Mouse (Mus musculus): ENCODE measurements around the gene Cntln. TPM values are rescaled to one million over a fixed set of nuclear protein-coding genes. Genes with fewer than 3 reads are reported as not detected.
A peak's percentile ranks its signal among the peaks of the same experiment; 100 is the strongest.

Cntln gene
- total RNA-seq, 2 experiments from 2014 or later: 7.9 TPM

DNA sequence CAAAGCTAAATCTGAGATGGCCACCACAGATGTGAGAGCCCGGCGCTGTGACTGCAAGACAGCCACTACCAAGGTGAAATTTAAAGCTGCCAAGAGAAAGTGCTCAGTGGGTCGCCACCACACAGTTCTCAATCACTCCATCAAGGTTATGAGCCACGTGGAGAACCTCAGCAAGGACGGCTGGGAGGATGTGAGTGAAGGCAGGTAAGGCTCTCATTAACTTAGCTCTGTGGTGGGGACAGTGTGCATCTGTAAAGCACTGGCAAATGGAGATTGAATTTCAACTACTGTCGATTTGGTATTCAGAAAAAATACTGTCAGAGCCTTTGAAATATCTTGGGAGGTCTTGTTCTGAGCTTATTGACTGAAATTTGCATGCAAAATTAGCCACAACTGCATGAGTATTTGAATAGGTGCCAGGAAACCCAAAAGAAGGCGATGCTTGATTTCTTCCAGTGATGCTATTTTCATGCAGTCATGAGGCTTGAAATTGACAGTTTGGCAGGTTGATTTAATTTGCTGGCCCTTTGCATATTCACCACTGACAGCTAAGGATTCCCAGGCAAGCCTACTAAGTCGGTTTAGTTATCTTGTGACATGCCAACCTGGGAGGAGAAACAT is 165.9 kb downstream of the Cntln start:
- DNase-seq (ENCODE audit: low spot score in 2 of 2): no peak

DNA sequence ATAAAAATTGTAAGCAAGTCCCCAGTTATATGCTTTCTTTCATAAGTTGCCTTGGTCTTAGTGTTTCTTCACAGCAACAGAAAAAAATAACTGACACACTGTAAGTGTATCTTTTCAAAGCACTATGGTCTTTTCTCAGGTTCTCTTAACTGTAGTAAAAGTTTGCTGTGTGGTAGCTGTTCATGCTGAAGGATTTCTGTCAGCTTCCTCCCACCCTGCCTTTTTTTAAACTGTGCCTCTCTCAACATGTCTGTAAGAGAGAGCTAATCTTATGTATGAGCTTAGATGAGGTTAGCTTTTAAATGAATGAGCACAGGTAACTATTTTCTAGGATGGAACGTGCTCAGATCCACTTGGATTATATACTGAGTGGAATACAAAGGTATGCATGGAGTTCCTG is 170.5 kb downstream of the Cntln start:
- DNase-seq (ENCODE audit: low spot score in 2 of 2): no peak

DNA sequence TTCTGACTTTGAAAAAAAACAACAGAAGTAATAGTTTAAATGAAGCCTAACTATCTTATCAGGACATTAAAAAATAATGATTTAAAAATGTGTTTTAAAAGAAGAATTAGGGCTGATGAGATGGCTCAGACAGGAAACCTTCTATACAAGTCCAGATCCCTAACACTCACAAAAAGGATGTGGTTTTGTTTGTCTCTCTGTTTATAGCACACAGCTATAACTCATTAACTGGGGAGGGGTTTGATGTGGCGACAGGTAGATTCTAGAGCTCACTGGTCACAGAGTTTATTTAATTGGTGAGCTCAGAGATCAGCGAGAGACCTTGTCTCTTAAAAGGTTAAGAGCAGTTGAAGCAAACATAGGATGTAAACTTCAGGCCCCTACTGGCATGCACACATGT is 175.5 kb downstream of the Cntln start:
- DNase-seq (ENCODE audit: low spot score in 2 of 2): no peak

DNA sequence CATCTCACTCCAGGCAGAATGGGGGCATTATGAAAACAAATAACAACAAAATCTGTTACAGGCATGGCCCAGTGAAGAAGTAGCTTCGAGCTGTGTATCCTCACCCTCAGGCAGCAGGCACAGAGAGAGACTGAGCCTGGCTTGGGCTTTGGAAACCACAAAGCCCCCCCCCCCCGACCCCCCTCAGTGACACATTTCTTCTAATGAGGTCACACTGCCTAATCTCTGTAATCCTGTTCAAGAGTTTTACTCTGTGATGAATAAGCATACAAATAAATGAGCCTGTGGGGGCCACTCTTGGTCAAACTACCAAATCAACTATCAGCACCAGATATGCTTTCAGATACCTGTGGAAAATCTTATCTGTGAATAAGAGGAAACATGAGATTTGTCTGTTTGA is 177.6 kb downstream of the Cntln start:
- DNase-seq (ENCODE audit: low spot score in 2 of 2): no peak

DNA sequence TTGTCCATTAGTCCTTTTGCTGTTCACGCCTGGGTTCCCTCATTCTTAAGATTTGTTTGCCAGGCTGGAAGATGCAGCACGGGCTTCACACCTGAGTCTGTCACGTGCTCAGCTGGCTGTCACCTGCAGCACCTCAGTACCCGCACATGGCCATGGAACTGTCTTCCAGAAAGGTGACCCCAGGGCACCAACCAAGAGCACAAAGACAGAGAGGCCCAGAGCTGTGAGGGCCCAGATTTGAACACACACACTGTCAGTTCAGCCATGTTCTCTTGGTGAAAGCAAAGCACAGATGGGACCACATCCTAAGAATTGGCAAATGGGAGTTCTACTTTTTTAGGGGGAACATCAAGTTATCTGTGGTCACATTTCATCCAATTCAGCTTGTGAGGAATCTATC is 211.9 kb downstream of the Cntln start:
- no peak for DNase-seq (ENCODE audit: low spot score in 2 of 2)

DNA sequence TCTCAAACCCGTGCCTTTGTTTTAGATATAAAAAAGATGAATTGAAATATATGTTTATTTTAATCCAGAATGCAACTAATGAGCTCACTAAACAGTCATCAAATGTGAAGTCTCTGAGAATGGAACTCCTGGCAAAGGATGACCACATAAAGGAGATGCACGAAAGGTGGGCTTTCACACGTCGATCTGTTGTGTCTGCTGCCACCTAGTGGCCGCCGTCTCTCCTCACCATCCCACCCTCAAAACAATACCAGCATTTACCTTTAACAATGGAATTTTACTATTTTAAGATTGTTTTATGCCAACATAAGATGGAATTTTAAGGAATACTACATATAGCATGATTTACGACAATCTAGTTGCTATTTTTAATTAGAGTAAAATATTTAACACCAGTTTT is 212.6 kb downstream of the Cntln start:
- peak; percentile 19 to 56 for DNase-seq (ENCODE audit: low spot score in 2 of 2)

DNA sequence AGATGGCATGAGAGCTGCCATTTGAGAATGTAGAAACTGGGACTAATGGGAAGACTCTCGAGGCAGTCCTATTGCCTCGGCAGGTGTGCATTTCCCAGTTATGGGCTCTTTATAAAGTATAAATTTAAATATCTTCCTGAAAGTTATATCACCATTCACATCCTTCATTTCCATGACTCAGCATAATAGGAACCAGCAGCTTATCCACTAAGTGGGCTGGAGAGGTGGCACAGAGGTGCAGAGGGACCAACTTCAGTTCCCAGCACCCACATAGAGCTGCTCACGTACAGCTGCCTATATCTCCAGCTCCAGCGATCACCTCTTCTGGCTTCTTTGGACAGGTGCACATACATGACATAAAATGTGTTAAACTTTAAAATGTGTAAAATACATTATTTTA is 218.1 kb downstream of the Cntln start:
- no peak for DNase-seq (ENCODE audit: low spot score in 2 of 2)

DNA sequence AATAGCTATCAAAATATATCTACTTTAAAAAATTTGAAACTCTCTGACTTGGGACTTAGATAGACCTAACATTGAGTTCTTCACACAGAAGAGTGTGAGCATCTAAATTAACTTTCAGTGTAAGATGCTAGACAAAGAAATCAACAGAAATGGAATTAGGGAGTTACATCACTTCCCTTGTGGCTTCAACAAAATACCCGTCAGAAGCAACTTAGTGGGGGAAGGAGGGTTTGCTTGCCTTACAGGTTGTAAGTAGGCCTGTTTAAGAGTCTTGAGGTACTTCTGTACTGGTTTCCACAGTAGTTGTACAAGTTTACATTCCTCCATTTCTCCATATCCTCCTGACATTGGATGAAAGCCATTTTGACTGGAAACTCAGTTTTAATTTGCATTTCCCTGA is 222.3 kb downstream of the Cntln start:
- DNase-seq (ENCODE audit: low spot score in 2 of 2): no peak

DNA sequence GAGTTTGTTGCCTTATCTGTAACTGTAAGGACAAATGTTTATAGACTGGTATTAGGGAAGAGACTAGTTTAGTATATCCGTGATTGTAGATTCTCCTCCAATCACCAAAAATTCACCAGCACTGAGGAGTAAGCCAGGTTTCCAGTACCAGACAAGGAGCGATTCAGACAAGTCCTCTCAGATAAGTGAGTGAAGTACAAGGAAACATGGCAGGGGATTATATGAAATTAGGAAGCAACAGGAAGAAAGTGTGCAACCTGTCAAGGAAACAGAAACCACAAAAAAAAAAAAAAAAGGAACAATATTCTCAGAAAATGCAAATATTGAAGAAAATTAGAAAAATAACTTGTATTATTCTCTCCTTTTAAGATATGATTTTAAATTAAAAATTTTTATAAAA is 222.9 kb downstream of the Cntln start:
- DNase-seq (ENCODE audit: low spot score in 2 of 2): no peak

DNA sequence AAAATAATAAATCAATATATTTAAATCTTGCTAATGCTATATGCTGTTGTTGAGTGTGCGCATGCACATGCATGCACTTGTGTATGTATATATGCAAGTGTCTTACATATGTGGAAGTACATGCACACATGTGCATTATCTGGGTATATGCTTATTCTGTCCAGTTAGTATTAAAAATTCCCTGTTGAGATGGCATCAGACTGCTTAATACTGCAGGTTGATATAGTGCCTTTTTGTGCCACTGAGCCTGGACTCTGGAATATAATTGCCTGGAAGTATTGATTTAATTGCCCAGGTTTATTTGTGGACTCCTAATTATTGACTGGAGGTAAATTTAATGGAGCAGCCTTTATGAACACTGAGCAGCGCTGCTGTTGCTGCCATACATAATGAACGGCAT is 236.2 kb downstream of the Cntln start:
- DNase-seq (ENCODE audit: low spot score in 2 of 2): no peak

DNA sequence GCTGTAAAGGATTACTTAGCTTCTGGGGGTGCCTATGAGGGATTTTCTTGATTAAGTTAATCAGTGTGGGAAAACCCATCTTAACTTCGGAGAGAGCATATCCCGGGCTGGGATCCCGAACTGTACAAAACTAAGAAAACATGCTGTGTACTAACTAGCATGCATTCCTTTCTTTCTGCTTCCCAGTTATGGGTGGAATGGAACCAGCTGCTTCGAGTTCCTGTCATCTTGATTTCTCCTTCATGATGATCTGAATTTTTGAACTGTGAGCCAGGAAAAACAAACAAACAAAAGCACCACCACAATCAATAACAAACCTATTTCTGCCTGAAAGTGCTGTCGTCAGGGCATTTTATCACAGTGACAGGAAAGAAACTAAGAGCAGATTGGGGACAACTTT is 265.6 kb downstream of the Cntln start:
- no peak for DNase-seq (ENCODE audit: low spot score in 2 of 2)

DNA sequence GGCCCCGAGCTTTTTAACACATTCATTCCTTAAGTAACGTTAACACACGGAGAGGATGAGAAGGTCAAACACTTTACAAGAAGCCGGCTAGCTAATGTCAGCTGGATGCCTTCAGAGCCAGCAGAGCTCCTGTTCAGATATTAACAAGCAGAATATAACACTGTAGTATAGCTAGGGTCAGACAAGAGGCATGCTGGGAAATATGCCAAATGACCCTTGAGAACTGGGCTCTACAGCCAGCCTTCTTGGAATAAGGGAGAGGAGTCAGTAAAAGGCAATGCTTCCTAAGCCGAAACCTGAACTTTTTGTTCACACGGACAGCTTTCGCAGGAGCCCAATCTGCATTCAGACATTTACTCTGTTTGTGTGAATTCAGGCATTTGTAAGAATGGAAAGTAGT is 267.8 kb downstream of the Cntln start:
- no peak for DNase-seq (ENCODE audit: low spot score in 2 of 2)

DNA sequence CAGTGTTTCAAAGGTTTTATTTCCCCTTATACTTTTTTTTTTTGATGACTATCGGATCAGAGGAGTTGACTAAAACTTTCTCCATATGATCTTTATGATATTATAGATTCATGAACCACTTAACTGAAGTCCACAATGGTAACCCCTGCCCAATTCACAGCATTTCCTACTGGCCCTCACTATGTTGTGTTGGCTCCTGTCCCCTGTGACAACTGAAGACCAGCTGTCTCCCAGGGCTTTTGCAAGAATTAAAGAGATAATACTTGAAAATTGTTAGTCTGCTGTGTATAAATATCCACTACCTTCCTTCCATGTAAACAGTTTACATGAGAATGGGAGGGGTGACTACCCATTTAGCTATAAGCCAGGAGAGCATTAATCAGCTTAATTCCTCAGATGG is 270.3 kb downstream of the Cntln start:
- DNase-seq (ENCODE audit: low spot score in 2 of 2): no peak

DNA sequence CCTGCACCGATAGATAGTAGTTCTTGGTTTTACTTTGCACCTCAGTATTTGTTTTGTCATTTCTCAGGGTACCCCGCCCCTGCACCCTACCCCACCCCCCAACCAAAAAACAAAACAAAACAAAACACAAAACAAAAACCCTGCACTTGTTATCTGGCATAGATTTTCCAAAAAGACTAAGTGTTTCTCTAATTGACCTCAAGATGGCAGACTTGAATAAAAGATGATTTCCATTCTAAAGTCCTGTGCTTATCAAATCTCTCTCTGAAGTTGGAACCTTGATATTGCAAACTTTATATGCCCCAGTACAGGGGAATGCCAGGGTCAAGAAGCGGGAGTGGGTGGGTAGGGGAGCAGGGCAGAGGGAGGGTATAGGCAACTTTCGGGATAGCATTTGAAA is 277.0 kb downstream of the Cntln start:
- no peak for DNase-seq (ENCODE audit: low spot score in 2 of 2)

DNA sequence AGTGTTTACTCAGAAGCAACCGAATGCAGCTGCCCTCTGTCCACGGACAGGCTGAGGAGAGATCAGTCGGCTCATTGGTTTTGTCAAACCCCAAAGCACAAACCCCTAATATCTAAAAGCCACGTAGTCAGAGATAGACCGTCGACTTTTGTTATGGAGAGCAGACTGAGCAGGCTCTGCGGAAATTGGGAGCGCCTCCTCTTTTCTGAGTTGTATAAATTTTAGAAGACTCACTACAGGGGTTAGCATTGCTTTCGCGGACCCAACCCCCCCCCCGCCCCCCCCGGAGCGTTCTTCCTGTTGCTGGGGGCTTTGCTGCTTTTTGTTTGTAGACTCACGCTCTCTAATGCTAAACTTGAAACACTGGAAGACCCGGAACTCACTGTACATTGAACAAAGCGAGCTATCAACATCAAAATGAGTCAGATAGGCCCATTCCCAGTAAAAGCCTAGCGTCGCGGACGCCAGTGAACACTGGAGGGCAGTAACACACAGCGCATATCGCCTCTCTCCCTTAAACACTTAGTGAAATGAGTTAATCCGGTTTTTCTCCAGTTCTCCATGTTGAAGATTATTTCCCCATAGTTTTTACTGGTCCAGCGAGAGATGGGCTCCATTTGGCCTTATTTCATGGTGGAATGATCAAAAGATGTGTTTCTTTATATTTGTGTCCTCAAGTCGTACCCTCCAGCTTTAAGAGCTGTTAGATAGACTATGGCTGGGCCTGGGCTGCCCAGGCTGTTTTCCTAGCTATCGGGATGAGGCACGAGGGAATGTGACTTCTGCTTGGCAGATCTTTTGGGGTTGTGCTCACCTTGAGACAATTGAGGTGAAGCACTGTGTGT is 278.6 kb downstream of the Cntln start:
- peak; percentile 32 to 67 for DNase-seq (ENCODE audit: low spot score in 2 of 2)

DNA sequence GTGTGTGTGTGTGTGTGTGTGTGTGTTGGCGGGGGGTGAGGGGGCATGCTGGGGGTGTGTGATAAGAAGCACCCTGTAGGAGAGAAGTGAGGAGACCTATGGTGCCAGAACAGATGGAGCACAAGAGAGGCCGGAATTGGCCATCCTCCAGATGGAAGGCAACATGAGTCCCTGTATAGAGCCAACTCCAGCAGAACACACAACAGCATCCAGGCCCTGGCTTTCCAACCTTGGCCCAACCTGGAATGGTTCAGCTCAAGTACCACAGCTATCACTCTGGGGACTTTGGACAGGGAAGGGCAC is 279.2 kb downstream of the Cntln start:
- no peak for DNase-seq (ENCODE audit: low spot score in 2 of 2)

DNA sequence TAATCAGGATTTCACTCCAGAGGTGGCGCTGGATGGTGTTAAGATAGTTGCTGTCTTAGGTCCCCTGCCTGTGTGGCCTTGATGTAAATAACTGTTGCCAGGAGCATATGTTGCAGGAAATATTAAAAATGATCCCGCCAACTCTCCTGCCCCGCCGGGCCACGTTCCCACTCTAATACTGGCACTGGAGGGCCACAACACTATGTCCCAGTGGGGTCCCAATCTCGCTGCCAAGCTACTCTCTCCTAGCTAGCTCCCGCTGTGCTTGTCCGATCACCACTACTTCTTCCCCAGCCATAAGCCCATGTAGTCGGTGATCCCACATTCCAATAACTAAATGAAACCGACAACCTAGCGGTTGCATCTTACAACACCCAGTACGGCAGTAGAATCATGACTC is 283.9 kb downstream of the Cntln start:
- no peak for DNase-seq (ENCODE audit: low spot score in 2 of 2)

DNA sequence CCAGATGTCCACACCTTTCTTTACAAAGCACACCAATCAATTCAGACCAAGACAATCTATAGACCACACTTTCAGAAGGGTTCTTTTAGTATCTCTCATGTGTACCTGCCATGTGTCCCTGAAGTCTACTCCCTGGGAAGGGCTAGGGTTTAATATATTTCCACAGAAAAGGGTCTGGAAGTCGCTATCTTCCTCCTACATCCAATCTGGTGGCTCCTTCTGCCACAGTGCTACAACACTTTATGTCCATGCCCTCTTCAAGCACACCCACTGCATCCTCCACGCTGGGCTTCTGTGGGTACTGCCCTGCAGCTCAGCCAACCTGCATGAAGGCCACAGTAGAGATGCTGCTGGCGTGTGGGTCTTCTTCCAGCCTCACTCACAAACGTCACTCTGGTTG is 291.4 kb downstream of the Cntln start:
- DNase-seq (ENCODE audit: low spot score in 2 of 2): peak; percentile 38 to 67

DNA sequence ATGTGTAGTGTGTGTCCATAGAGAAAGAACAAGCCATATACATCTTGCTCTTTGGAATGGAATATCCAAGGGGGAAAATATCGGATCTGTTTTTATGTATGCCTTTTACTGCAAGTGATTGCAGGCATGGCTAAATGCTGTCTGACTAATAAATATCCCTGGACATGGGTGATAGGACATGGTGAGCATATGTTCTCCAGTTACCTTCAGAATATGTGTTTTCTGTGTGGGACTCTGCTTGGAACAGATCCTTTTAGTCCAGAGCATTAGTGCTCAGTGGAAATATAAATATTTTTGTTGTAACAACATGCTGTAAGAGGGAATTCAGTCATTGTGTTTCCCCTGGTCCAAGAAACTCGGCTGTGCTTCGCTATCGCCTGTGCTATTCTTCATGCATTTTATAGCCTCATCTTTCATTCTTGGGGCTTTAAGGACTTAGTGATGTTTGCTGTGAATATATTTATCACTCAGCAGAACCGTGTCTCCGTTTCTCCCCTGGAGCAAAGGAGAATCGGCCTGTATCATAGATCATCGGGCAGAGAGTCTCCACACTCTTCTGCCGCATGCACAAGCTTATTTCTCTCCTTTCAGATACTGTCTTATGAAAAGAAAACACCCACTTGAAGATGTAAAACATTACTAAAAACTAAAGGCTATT is 294.4 kb downstream of the Cntln start:
- DNase-seq (ENCODE audit: low spot score in 2 of 2): no peak

All from layer of hippocampus, adult 18-20 months (tissue).